Mouse (Mus musculus): ENCODE data around the gene Gm28048. TPM values are rescaled to one million over a fixed set of nuclear protein-coding genes. Genes with fewer than 3 reads are reported as not detected.

Gene Gm28048
- polyA plus RNA-seq, 1 experiment from 2014 or later: 19.3 TPM

DNA sequence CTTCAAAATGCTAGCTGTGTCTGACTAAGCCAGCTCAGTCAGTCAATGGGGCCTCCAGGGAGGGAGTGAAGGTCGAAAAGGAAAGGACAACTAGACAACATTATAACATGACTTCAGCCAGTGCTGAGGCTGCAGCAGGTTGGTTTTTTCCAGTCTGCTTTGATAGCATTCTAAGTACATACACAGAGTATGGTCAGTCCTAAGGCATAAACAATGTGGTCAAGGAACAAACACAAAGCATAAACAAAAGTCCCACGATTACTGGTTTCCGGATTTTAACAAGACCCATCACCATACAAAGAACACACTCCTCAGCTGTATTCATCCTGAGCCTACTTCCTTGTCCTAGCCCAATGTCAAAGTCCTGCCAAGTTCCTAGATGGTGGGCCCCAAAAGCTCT lies 3.6 kb upstream of the Gm28048 start:
- WGBS: 83% methylated on average over 3 of the region's 3 CpGs
- Histone ChIP-seq H3K4me2 (no peak overlapping the region), H3K27me3 (no peaks in the 10 kb centered on the region)

DNA sequence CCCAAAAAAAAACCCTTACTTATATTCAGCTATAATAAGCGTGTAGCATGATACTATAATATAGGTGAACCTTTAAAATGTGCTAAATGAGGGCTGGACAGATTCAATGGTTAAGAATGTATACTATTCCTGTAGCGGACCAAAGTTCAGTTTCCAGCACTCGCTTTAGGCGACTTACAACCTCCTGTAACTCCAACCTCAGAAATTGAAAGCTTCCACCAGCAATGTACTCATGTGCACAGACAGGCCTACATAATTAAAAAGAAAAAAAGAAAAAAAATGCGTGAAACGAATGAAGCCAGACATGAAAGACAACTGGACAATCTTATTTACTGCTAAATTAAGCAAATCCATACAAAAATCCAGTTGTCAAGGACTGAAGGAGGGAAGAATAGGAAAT lies 956 bp upstream of the Gm28048 start:
- H3K4me3 ChIP-seq (replicated peaks): no peak overlapping the region
- H3K4me2 ChIP-seq: peak overlapping the region; percentile 69; the same call in 1 of the 2 replicates
- peaks cover 15% of the 10 kb centered on the region for H3K36me3 ChIP-seq
- H3K27me3 ChIP-seq: no peaks in the 10 kb centered on the region
- H3K9ac ChIP-seq: no peak overlapping the region
- no peak overlapping the region for H3K27ac ChIP-seq
- WGBS: 78% methylated on average over 6 of the region's 6 CpGs
- no peak for ATAC-seq (replicated peaks; ENCODE audit: low FRiP score)
- H3K9me3 ChIP-seq (replicated peaks): no peaks in the 10 kb centered on the region
- H3K4me1 ChIP-seq: peaks cover 17% of the 10 kb centered on the region

More for the DNA sequence above, 3.6 kb upstream of the Gm28048 start:
- Histone ChIP-seq H3K36me3 (no peaks in the 10 kb centered on the region), H3K4me3 (replicated peaks) (no peak overlapping the region), H3K27ac (no peak overlapping the region), H3K9me3 (replicated peaks) (no peaks in the 10 kb centered on the region), H3K4me1 (peaks cover 17% of the 10 kb centered on the region), H3K9ac (no peak overlapping the region)
- ATAC-seq (replicated peaks; ENCODE audit: low FRiP score): no peak

DNA sequence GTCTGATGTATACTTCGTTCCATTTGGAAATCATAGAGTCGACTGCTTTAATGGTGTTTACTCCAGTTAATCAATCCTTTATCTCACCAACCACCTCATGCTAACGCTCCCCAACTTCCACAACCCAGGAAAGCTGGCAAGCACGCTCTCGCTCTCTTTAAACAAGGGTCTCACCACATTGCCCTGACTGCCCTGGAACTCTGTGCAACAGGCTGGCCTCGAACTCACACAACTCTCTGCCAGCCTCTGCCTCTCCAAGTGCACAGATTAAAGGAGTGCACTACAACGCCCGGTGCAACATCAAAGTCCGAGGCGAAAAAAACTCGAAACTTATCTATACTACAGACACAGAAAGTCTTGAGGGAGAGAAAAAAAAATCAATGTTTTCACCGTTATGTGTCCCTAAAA lies 343 bp downstream of the Gm28048 start:
- peak; percentile 41 for ATAC-seq (replicated peaks; ENCODE audit: low FRiP score)
- peaks cover 20% of the 10 kb centered on the region for H3K4me1 ChIP-seq
- no peaks in the 10 kb centered on the region for H3K27me3 ChIP-seq
- peak overlapping the region; percentile 55 for H3K9ac ChIP-seq
- 3% methylated on average over 12 of the region's 12 CpGs for WGBS
- H3K9me3 ChIP-seq (replicated peaks): no peaks in the 10 kb centered on the region
- peaks cover 28% of the 10 kb centered on the region for H3K36me3 ChIP-seq
- peak overlapping the region; percentile 70 for H3K4me3 ChIP-seq (replicated peaks)
- H3K4me2 ChIP-seq: peak overlapping the region; percentile 69
- peak overlapping the region; percentile 99 for H3K27ac ChIP-seq

DNA sequence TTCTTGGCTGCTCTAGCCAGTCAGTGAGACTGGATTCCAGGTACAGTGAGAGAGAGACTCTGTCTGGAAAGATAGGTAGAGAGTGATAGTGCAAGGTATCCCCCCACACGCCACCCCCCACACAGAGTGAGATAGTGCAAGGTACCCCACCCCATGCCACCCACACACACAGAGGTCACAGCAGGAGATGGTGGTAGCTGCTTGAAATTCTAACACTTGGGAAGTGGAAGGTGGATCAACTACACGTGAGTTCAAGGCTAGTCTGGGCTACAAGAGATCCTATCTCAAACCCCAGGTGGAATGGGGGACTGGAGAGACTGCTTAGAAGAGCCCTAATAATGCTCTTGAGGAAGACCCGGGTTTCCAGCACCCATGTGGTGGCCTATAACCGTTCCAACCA lies 849 bp downstream of the Gm28048 start:
- Histone ChIP-seq H3K9me3 (replicated peaks) (no peaks in the 10 kb centered on the region), H3K4me3 (replicated peaks) (peak overlapping the region; percentile 70), H3K27me3 (no peaks in the 10 kb centered on the region), H3K36me3 (peaks cover 33% of the 10 kb centered on the region), H3K4me2 (peak overlapping the region; percentile 69), H3K4me1 (peaks cover 22% of the 10 kb centered on the region), H3K27ac (peak overlapping the region; percentile 99), H3K9ac (peak overlapping the region; percentile 55; the same call in 1 of the 2 replicates)
- no peak; the same call in 1 of the 2 replicates for ATAC-seq (replicated peaks; ENCODE audit: low FRiP score)
- 37% methylated on average over 4 of the region's 4 CpGs for WGBS

DNA sequence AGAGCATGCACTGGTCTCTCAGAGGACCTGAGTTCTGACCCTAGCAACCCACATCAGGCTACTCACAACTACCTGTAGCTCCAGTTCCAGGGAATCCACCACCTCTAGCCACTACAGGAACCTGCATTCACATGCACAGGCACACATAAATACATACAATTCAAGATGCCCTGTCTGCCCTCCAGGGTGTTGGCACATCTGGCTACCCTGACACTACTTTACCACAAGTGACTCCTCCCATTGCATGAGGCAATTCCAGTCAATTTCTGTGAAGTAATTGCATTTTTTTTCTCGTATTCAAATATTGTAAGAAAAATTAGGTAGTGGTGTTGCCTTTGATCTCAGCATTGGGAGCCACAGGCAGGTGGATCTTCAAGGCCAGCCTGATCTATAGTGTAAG lies 2.7 kb downstream of the Gm28048 start:
- H3K27me3 ChIP-seq: no peaks in the 10 kb centered on the region
- no peak for ATAC-seq (replicated peaks; ENCODE audit: low FRiP score)
- peaks cover 34% of the 10 kb centered on the region for H3K36me3 ChIP-seq
- 93% methylated on average over 1 of the region's 1 CpGs for WGBS
- H3K9me3 ChIP-seq (replicated peaks): no peaks in the 10 kb centered on the region
- no peak overlapping the region for H3K4me3 ChIP-seq (replicated peaks)
- H3K9ac ChIP-seq: no peak overlapping the region
- no peak overlapping the region for H3K27ac ChIP-seq
- H3K4me2 ChIP-seq: no peak overlapping the region
- peaks cover 28% of the 10 kb centered on the region for H3K4me1 ChIP-seq

DNA sequence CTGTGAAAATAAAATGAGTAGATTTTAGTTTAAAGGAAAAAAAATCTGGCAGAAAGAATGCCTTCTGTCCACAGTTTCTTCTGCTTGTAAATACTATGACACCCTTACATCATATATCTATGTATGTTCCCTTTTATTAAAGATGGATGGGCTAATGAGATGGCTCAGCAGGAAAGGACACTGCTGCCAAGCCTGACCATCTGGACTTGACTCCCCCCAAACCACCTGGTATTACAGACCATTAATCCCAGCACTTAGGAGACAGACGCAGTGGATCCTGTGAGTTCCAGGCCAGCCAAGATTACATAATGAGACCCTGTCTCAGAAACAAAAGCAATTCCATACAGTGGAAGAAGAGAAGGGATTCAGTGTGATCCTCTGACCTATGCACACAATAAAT lies 3.2 kb downstream of the Gm28048 start:
- 38% methylated on average over 1 of the region's 1 CpGs for WGBS
- no peaks in the 10 kb centered on the region for H3K9me3 ChIP-seq (replicated peaks)

DNA sequence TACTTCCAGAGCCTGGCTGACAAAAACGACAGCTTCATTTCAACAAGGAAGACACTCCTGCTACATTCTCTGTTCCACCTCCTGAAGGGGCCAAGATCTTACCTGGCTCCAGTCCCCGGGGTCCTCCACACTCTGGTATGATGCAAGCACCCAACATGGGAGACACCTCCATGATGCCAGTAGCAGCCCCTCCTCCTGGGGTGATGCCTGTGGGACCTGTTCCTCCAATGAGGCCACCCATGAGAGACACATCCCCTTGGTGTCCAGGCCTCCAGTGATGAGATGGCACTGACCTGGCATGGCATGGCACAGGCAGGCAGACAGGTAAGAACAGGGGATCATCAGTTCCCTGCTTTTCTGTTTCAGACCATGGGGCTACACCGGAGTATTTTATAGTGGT lies 3.7 kb downstream of the Gm28048 start:
- peaks cover 44% of the 10 kb centered on the region for H3K36me3 ChIP-seq
- H3K27me3 ChIP-seq: no peaks in the 10 kb centered on the region
- H3K27ac ChIP-seq: no peak overlapping the region
- no peaks in the 10 kb centered on the region for H3K9me3 ChIP-seq (replicated peaks)
- ATAC-seq (replicated peaks; ENCODE audit: low FRiP score): no peak
- WGBS: 92% methylated on average over 3 of the region's 3 CpGs
- H3K4me3 ChIP-seq (replicated peaks): no peak overlapping the region
- peaks cover 32% of the 10 kb centered on the region for H3K4me1 ChIP-seq
- H3K4me2 ChIP-seq: no peak overlapping the region
- no peak overlapping the region for H3K9ac ChIP-seq

More for the DNA sequence above, 3.2 kb downstream of the Gm28048 start:
- H3K4me2 ChIP-seq: no peak overlapping the region
- peaks cover 39% of the 10 kb centered on the region for H3K36me3 ChIP-seq
- peaks cover 32% of the 10 kb centered on the region for H3K4me1 ChIP-seq
- no peak for ATAC-seq (replicated peaks; ENCODE audit: low FRiP score)
- no peak overlapping the region for H3K4me3 ChIP-seq (replicated peaks)
- H3K27me3 ChIP-seq: no peaks in the 10 kb centered on the region
- no peak overlapping the region for H3K27ac ChIP-seq
- H3K9ac ChIP-seq: no peak overlapping the region

DNA sequence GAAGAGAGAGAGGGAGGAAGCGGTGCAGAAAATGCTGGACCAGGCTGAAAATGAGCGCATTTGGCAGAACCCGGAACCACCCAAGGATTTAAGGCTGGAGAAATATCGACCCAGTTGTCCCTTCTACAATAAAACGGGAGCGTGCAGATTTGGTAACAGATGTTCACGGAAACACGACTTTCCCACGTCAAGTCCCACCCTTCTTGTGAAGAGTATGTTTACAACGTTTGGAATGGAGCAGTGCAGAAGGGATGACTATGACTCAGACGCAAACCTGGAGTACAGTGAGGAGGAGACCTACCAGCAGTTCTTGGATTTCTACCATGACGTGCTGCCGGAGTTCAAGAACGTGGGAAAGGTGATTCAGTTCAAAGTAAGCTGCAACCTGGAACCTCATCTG lies 8.3 kb downstream of the Gm28048 start:
- WGBS: 49% methylated on average over 14 of the region's 14 CpGs
- Histone ChIP-seq H3K4me3 (replicated peaks) (peak overlapping the region; percentile 51), H3K27ac (peak overlapping the region; percentile 73), H3K36me3 (peaks cover 62% of the 10 kb centered on the region), H3K9ac (peak overlapping the region; percentile 50), H3K27me3 (no peaks in the 10 kb centered on the region), H3K9me3 (replicated peaks) (peaks cover 20% of the 10 kb centered on the region), H3K4me2 (peak overlapping the region; percentile 60), H3K4me1 (peaks cover 15% of the 10 kb centered on the region)
- ATAC-seq (replicated peaks; ENCODE audit: low FRiP score): no peak

DNA sequence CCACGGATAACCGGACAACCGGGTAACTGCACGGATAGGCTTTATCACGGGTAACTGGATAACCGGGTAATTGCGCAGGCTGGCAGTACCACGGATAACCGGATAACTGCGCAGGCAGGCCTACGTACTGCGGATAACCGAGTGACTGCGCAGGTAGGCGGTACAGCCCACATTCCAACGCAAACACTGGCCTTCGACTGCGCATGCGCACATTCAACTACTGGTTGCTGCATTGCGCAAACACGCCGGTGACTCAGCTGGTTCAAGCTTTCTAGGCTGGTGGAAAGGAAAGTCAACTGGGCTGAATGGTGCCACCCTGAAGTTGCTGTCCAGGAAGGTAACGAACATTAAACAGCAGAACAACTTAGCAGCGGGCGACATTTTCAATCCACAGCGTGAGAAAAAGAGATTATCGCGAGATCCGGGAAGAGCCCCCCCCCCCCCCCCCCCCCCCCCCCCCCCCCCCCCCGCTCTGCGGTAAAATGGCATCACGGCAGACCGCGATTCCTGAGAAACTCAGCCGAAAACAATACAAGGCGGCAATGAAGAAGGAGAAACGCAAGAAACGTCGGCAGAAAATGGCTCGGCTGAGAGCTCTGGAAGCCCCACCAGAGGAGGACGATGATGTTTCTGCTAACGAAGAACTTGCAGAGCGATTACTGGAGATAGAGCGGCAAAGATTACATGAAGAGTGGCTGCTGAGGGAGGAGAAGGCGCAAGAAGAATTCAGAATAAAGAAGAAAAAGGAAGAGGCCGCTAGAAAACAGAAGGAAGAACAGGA lies 9.0 kb downstream of the Gm28048 start:
- WGBS: 50% methylated on average over 42 of the region's 46 CpGs
- Histone ChIP-seq H3K4me2 (peak overlapping the region; percentile 67), H3K4me3 (replicated peaks) (peak overlapping the region; percentile 51), H3K36me3 (peaks cover 56% of the 10 kb centered on the region), H3K9me3 (replicated peaks) (peaks cover 20% of the 10 kb centered on the region), H3K4me1 (peaks cover 15% of the 10 kb centered on the region), H3K27me3 (no peaks in the 10 kb centered on the region), H3K9ac (peak overlapping the region; percentile 50), H3K27ac (peak overlapping the region; percentile 86)
- ATAC-seq (replicated peaks; ENCODE audit: low FRiP score): peak; percentile 69

DNA sequence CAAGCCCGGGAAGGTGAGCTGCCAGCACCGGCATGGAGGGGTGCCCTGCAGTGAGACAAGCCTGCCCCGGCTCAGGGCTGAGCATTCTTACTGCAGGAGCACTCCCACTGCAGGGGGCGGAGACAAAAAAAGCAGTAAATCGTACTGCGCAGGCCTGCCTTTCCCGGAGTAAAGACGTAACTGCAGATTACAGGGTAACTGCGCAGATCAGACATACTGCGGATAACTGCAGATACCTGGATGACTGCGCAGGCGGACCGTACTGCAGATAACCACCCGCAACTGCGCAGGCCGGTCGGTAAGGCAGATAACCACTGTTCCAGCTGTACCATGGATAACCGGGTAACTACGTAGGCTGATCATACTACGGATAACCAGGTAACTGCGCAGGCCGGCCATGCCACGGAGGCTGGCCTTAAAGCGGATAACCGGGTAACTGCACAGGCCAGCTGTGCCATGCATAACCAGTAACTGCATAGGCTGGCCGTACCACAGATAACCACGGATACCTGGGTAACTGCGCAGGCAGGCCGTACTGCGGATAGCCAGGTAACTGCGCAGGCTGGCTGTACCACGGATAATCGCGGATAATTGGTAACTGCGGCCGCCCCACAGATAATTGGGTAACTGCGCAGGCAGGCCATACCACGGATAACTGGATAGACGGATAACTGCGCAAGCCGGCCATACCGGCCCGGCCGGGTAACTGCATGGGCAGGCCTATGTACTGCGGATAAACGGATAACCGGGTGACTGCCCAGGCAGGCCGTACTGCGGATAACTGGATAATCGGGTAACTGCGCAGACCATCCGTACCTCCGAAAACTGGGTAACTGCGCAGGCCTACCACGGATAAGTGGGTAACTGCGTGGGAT lies 9.8 kb downstream of the Gm28048 start, which contains the start of gene Zrsr1:
Gene Zrsr1, plus strand, starts transcription at position 171 of the 875 bp plus-strand sequence.
- 56% methylated on average over 56 of the region's 56 CpGs for WGBS

DNA sequence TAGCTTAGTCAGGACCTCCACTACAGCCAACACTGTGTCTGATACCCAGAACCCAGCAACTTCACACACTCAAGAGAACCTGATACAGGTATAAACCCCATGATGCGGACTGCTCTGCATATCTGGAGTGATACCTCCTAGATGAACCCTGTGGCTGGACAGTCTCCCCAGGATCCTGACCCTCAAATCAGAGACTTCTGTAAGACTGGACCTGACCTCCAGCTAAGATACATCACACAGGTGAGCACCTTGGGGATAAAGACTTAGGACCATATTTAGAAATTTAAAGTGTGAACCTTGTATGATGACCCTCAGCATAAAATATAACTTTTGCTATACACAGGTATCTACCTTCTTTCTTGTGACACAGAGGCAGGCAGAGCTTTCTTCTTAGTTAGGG lies 11.3 kb downstream of the Gm28048 start:
- Histone ChIP-seq H3K4me1 (peaks cover 8% of the 10 kb centered on the region), H3K9ac (no peak overlapping the region), H3K27me3 (no peaks in the 10 kb centered on the region), H3K27ac (no peak overlapping the region), H3K4me3 (replicated peaks) (no peak overlapping the region), H3K36me3 (peaks cover 48% of the 10 kb centered on the region), H3K4me2 (no peak overlapping the region), H3K9me3 (replicated peaks) (peaks cover 31% of the 10 kb centered on the region)
- ATAC-seq (replicated peaks; ENCODE audit: low FRiP score): no peak
- 97% methylated on average over 1 of the region's 1 CpGs for WGBS

More for the DNA sequence above, 9.8 kb downstream of the Gm28048 start, which contains the start of gene Zrsr1:
- Histone ChIP-seq H3K9me3 (replicated peaks) (peaks cover 21% of the 10 kb centered on the region), H3K4me3 (replicated peaks) (peak within 1 kb of the TSS; percentile 51), H3K4me1 (peaks cover 15% of the 10 kb centered on the region), H3K27me3 (no peaks in the 10 kb centered on the region), H3K4me2 (peak within 1 kb of the TSS; percentile 67), H3K9ac (peak within 1 kb of the TSS; percentile 37), H3K36me3 (peaks cover 53% of the 10 kb centered on the region), H3K27ac (peak within 1 kb of the TSS; percentile 86)
- ATAC-seq (replicated peaks; ENCODE audit: low FRiP score): peak; percentile 88

DNA sequence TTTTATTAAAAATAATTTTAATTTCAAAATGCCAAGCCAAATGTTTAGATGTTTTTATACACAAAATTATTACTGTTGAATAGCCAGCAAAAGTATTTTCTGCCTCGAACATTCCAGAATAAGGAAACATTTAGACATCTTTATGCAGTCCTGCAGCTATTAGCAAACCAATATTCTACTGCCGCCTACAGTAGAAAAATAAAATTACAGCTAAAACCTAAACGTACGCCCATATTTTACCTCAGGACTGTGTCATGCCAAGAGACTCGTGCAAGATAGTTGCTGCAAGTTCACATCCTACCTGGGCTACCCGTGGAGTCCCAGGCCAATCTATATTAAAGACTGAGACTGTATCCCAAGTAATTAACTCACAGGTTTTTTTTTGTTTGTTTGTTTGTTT lies 12.4 kb downstream of the Gm28048 start:
- Histone ChIP-seq H3K4me2 (no peak overlapping the region), H3K27ac (no peak overlapping the region), H3K27me3 (no peaks in the 10 kb centered on the region), H3K9ac (no peak overlapping the region), H3K36me3 (peaks cover 48% of the 10 kb centered on the region), H3K9me3 (replicated peaks) (peaks cover 31% of the 10 kb centered on the region), H3K4me1 (peaks cover 6% of the 10 kb centered on the region), H3K4me3 (replicated peaks) (no peak overlapping the region)
- ATAC-seq (replicated peaks; ENCODE audit: low FRiP score): no peak
- 63% methylated on average over 6 of the region's 6 CpGs for WGBS

All from kidney, embryonic 15.5 days (tissue).